In the genomic region with DNA sequence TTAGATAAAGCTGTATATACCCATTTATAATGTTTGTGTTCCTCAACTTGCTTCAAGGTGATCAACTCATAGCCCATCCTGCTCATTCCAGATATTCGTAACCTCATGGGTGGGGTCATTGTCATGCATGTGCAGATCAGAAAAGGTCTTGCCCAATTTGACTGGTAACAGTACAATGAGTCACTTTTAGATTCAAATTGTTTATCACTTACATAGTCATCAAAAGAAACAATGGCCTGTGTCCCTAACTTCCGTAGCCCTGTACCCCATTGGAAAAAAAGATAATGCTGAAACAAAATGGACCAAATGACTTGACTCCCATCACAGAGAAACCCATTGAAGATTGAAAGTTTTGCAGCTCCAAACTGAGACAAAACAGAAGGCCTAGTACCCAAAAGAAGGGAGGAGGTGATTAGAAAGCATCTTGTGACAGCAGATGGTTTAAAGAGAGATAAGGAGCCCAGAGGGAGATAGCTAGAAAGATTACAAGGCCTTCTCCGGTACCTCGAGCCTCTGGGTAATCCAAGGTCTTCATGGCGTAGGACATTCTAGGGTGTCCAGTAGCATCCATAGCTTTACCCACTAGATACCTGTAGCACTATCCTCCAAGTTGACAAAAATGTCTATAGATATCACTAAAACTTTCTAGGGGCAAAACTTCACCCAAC, we compare ENCODE assay signal across 1 mouse cellular context.
TF ChIP-seq lines count a peak whose summit lies in the region.

No protein-coding gene starts in this region.

TF ChIP-seq in MEL, 35 proteins besides CTCF, POLR2A, EP300 and RAD21:
- TF ChIP-seq GATA1 (IDR thresholded peaks at IDR 0.05; ENCODE audit: low read depth, low read length), result peak; percentile 76
- TF ChIP-seq MYB (IDR thresholded peaks at IDR 0.05; ENCODE audit: low read depth, low read length), result no peak
